Mouse (Mus musculus): Measurements from ENCODE around the gene Fkbp11.

DNA sequence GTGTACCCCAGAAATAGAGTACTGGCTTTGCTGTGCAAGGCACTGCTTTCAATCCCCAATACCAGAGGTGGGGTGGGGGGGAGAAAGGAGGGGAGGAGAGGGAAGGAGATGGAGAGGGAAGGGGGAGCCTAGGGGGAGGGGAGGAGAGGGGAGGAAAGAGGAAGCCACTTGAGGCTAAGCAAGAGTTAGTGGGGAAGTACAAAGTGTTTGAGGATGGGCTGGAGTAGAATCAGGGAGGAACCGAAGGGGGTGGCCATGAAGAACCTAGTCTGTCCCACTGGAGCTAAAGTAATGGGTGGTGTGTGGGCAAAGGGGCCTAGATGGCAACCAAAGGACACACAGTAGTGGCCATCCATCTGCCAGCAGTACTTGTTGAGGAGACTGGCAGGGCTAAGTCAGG lies 44.3 kb downstream of the Fkbp11 start:
- no peak for TF ChIP-seq CTCF (IDR thresholded peaks at IDR 0.05; ENCODE audit: low read depth)
- no peak for TF ChIP-seq EP300 (IDR thresholded peaks at IDR 0.05; ENCODE audit: low read depth)
